Mouse (Mus musculus) left cerebral cortex, postnatal 25 days (tissue): ENCODE measurements at regions not wholly inside any gene's neighbourhood (a gene's known extent, or its start where the extent isn't known, plus 50 kb on each side); places are given as distances from the start of the nearest gene placed in this dataset.
A peak's percentile ranks its signal among the peaks of the same experiment; 100 is the strongest.
"Not testable (repeated sequence)": the region's sequence is repeated elsewhere in the genome, so short reads cannot be mapped to it uniquely, and the experiment has no call there.

Source experiments
- DNase-seq, 2 experiments: peaks; one replicate each; pipeline ENCODE4 v3.0.0; 2022; ENCODE audit warnings: low spot score in 2 of 2, mixed read lengths in 1 of 2
- intact Hi-C: fragments of 180-260 bp; cut with DNase I; formaldehyde crosslinking; loops from one replicate; pipeline ENCODE4 v1.15.1; 2025

DNA sequence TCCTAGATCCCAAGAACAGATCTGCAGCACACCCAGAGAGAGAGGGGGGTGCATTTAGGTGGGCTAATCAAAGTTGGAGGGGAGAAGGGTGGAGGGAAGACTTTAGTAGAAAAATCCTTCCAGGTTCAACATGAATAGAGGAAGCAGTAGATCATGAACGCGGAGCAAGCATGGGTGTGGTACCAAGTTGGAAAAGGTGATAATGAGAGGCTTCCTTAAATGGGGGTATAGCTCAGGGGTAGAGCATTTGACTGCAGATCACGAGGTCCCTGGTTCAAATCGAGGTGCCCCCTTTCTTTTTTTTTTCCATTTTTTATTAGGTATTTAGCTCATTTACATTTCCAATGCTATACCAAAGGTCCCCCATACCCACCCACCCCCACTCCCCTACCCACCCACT is 54.0 kb upstream of the Krba1 start:
- intact Hi-C loops, DNase-seq: not testable (repeated sequence)

DNA sequence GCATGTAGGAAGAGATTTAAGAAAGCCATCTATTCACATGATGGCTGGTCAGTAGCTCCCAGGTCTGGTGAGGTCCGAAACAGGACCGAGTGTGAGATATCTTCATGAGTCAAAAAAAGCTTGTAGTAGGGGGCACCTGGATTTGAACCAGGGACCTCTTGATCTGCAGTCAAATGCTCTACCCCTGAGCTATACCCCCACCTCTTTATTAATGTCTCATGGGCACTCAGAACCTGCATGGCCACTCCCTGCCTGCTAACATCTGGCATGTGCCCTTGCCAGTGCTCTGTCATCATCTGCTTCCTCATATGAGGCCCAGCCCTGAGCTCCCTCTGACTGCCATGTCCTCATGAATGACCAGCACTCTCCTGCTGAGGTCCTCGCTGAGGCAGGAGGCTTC is 58.4 kb upstream of the Krba1 start:
- DNase-seq, intact Hi-C loops: not testable (repeated sequence)

DNA sequence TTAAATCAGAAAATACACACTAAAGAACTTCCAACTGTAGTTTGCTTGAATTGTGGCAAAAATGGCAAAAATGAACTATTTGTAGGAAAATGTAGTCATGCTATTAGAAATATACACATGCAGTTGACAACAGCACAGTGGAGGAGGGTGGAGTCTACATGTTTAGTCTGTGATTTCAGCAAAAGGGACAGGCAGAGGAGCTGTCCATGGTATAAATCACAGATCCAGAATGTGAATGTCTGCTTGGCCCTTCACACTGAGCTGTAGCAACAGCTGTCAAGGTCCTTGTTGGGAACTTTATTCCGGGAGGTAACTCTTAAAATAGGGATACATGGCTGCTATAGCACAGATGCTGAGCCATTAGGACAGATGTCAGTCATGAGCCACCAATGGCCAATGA is 107.4 kb upstream of the Krba1 start:
- intact Hi-C loops, result no loop called here

DNA sequence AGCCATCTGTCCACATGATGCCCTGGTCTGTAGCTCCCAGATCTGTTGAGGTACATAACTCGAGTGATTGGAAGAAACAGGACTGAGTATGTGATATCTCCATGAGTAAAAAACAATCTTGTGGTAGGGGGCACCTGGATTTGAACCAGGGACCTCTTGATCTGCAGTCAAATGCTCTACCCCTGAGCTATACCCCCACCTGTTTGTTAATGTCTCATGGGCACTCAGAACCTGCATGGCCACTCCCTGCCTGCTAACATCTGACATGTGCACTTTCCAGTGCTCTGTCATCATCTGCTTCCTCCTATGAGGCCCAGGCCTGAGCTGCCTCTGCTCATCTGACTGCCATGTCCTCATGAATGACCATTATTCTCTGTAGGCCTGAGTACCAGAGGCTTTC is 115.7 kb upstream of the Krba1 start:
- DNase-seq, intact Hi-C loops: not testable (repeated sequence)

More for the DNA sequence above, 107.4 kb upstream of the Krba1 start:
- DNase-seq, result no peak

DNA sequence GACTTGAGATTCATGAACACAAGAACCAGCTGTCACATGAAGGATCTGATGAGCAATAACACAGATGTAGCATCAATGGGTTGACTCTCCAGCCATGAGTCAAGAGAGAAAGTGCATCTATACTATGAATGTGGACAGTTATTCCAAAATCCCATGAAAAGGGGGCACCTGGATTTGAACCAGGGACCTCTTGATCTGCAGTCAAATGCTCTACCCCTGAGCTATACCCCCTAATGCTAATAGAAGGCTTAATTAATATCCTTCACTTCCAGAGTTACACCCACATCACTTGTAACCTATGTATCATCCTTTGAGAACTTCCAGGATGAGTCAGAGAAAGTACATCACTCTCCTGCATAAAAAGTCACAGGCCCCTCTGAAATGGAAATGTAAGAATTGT is 133.8 kb upstream of the Krba1 start:
- not testable (repeated sequence) for DNase-seq
- intact Hi-C loops, result loop anchor here (1.0 kb wide), 1 partner anchor 8 kb away; no protein-coding TSS in a partner anchor

DNA sequence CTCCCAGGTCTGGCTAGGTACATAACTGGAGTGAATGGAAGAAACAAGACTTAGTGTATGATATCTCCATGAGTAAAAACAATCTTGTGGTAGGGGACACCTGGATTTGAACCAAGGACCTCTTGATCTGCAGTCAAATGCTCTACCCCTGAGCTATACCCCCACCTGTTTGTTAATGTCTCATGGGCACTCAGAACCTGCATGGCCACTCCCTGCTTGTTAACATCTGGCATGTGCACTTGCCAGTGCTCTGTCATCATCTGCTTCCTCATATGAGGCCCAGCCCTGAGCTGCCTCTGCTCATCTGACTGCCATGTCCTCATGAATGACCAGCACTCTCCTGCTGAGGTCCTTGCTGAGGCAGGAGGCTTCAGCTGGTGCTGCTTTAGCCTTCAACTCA is 142.4 kb upstream of the Krba1 start:
- DNase-seq, intact Hi-C loops: not testable (repeated sequence)

DNA sequence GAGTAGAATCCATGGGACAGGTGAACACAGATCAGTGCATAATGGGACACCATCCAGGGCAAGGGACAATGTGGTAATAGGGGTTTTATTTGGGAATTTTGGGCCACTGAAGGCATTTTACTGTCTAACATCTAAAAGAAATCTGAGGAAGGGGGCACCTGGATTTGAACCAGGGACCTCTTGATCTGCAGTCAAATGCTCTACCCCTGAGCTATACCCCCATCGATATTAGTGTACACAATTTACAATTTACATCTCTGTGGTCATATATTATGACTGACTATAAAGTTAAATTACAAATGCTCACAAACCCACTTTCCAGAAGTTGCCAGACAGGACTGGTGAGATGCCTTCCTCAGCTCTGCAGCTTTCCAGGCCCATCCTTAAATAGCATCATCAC is 143.4 kb upstream of the Krba1 start:
- intact Hi-C loops, result no loop called here
- DNase-seq, result no peak

DNA sequence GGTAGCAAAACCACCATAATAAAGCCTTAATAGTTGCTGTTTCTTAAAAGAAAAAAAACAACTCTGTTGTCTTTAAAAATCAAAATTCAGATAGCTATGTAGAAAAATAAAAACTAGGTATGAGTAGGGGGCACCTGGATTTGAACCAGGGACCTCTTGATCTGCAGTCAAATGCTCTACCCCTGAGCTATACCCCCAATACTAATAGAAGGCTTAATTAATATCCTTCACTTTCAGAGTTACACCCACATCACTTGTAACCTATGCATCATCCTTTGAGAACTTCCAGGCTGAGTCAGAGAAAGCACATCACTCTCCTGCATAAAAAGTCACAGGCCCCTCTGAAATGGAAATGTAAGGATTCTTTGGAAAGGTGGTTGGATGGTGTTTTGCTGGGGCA is 151.2 kb upstream of the Krba1 start:
- intact Hi-C loops, DNase-seq: not testable (repeated sequence)

DNA sequence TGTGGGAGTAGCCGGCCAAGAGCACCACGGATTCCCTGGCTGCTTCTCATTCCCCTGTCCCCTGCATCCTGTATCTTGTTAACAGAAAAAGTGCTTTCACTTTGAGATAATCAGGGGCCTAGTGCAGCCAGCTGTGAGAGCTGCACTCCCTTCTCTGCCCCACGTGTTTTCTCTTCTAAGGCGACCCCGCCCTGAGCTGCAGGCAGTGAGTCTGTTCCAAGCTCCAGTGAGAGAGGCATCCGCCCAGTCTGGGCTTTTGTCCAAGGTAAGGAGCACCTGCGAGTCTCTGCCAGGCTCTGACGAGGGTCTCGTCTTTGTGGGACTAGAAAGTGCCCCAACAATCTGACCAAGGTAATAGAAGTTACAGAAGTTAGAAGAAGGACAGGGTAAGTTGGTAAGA is 141.0 kb upstream of the Zfp746 start:
- intact Hi-C loops, result loop anchor here (2.0 kb wide), 1 partner anchor 15 kb away; no protein-coding TSS in a partner anchor

DNA sequence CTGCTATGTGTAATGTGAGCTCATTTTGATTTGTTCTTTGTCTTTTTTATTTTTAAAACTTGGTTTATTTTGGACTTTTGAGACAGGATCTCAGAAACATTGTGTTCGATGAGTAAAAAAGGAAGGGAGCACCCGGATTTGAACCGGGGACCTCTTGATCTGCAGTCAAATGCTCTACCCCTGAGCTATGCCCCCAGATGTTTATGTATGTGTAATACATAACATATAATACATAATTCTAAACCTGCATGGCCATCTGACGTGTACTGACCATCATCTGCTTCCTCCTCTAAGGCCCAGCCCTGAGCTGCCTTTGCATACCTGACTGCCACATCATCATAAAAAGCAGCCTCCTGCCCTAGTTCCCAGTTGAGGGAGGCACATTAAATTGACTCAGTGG is 137.8 kb upstream of the Zfp746 start:
- DNase-seq, result no peak
- intact Hi-C loops, result no loop called here

More for the DNA sequence above, 141.0 kb upstream of the Zfp746 start:
- DNase-seq, result no peak

DNA sequence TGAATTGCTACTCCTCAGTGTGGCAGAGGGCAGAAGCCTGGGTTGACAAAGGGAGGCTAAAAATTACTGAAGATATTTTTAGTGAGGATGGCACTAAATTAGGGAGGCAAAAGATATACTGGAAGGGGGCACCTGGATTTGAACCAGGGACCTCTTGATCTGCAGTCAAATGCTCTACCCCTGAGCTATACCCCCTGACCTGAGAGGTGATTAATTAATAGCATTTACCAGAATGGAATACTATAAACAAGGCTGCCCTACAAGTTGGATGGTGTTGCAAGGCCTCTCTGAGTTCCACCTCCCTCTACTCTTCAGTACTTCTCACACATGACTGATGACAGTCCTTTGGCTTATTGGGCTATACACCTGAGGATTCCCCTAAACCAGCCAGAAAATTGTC is 136.6 kb upstream of the Zfp746 start:
- intact Hi-C loops, result no loop called here
- no peak for DNase-seq

DNA sequence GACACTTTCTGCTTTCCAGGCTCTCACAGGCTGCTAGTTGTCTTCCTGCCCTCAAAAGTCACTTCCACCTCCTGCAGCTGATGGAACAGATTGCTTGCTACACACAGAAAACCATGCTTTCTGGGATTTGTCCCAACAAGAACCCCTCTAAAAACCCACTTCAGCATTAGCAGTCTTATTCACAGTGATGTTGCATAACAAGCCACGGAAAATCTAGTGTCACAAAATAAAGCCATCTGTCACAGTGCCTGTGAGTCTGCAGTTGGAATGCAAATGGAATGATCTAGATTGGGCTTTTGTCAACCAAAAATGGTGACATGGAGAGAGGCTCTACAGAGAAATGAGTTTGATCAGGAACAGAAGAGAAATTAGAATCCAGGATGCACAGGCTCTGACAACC is 135.4 kb upstream of the Zfp746 start:
- DNase-seq, result peak; percentile 53 to 86
- intact Hi-C loops, result not testable (repeated sequence)

DNA sequence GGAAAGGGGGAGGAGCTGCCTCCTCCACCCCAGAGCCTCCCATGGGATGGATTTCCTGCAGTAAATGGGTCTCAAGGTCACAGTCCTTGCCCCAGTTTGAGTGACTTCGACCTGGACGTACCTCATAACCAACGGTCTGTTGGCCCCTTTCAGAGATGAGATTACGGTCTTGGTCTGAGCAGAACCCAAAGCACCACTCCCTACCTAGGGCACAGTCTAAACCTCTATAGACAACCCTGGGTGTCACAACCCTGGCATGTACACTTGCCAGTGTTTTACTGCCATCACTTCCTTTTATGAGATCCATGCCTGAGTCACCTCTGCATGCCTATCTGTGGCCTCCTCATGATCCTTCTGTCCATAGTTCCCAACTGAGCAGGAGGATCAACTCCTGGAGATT is 128.8 kb upstream of the Zfp746 start:
- intact Hi-C loops, result no loop called here
- DNase-seq, result no peak

DNA sequence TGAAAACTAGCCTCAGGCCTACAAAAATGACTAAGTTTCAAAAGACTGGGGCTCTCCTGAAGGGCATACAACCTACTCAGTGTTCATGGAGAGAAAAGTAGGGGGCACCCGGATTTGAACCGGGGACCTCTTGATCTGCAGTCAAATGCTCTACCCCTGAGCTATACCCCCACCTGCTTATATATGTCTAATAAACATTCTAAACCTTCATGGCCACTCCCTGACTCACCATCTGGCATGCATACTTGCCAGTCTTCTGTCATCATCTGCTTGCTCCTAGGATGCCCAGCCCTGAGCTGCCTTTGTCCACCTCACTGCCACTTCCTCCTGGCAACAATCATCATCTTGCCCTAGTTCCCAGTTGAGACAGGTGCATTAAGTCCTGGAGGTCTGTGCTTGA is 123.3 kb upstream of the Zfp746 start:
- no peak for DNase-seq
- intact Hi-C loops, result no loop called here

DNA sequence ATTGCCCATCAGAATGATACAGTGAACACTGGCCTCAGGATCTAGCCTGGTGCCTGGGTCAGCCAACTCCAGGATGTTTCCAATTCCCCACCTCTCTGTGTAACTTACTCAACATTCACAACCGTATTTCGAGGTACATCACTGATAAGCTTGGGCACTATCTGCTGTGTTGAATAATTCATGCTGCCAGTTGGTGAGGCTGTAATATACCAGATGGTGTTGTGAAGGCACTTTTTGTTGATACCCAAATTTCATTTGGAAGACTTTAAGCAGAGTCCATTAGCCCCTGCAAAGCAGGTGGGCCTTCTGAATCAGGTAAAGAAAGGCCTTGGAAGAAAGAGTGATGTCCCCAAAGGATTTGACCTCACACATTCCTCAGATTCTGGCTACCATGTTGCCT is 122.7 kb upstream of the Zfp746 start:
- intact Hi-C loops, result no loop called here
- no peak for DNase-seq

DNA sequence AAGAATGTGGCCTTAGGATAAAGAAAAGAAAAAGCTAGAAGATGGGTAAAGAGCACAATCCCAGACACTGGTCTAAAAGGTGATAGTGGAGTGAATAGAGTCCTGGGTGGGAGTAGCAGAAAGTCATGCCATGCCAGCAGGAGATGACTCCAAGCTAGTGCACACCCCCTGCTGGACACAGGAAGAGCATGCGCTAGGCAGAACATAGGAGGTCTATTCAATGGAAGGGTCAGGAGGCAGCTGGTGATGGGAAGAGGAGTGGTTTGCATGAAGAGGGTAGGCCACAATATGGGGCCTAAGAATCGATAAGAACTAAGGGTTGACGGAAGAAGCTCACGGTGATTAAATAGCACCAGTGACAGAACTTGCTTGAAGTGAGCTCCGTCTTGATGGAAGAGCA is 119.3 kb upstream of the Zfp746 start:
- intact Hi-C loops, result no loop called here
- no peak for DNase-seq

DNA sequence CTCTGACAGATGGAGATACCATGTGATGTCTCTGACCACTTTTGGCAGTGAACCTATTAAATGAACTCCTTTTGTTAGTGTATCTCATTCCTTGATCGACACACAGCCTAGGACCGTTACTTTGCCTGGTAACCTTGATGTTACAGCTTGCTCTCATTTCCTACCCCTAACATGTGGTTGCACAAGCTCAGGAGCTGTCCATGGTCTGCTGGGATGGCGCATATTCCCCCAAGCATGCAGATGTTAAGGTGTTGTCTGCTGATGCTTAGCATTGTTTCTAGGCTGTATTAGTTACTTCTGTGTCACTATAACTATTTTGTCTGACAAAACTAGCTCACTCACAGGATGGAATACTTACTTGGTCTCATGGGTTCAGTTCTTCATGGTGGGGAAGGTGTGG is 113.6 kb upstream of the Zfp746 start:
- no peak for DNase-seq
- intact Hi-C loops, result no loop called here

DNA sequence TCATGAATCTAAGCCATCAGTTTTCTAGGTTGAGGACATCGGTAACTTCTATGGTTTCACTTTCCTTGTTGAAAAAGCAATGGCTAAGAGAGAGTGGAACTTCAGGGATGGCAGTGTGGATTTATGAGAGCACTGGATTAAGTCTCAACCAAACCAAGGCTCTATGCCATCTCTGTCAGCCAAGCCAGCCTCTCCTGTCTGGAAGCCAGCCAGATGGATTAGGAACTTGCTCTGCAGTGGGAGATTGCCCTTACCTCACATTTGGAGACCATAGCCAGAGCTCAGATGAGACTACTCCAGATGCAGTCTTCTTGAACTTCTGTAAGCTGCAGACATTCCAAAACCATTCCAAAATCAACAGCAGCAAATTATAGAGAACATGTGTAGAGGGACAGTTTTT is 112.4 kb upstream of the Zfp746 start:
- intact Hi-C loops, result no loop called here
- no peak for DNase-seq

DNA sequence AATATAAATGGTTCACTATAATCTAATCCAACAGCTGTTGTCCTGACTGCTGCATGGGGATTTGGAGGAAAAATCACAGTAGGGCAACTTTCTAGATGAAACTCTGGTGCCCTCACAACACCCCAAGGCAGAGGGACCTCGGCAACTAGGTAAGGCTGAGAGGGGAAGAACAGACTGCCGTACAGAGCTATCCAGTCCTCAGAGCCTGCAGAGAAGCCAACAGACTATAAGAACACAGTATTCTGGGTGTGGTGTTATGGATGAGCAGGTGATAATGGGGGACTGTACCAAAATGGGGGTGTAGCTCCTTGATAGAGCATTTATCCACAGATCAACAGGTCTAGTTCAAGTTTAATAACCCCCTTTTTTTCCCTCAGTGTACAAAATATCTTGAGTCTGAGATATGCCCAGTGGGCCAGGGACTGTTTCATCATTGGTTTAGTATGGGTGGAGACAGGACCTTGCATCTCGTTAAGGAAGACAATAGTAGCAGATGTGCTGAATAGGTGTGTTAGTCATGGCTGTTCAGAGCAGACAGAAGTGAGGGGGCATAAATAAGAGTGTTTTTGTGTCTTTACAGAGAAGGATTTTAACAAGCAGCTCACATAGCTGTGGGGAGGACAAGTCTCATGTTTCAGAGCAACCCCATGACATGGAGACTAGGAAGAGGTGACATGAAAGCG is 111.4 kb upstream of the Zfp746 start:
- intact Hi-C loops, result no loop called here
- no peak for DNase-seq

DNA sequence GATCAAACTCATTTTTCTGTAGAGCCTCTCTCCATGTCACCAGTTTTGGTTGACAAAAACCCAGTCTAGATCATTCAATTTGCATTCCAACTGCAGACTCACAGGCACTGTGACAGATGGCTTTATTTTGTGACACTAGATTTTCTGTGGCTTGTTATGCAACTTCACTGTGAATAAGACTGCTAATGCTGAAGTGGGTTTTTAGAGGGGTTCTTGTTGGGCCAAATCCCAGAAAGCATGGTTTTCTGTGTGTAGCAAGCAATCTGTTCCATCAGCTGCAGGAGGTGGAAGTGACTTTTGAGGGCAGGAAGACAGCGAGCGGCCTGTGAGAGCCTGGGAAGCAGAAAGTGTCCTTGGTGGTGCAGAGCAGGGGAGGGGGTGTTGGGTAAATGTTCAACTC is 102.0 kb upstream of the Zfp746 start:
- intact Hi-C loops, result not testable (repeated sequence)
- peak in 1 of 2 experiments; percentile 71 for DNase-seq

DNA sequence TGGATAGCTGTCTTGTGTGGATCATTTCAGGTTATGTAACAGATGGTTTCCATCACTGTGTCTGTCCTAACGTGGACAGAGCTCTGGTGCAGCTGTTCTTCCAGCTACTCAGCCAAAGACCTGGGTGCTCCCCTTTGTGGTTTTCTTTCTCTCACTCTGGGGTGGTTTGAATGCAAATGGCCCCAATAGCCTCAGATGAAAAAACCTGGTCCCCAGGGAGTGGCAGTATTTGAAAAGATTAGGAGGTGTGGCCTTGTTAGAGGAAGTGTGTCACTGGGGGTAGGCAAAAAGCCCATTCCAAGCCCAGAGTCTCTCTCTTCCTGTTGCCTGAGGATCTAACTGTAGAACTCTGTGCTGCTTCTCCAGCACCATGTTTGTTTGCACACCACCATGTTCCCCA is 98.9 kb upstream of the Zfp746 start:
- no peak for DNase-seq
- intact Hi-C loops, result no loop called here
